Mouse (Mus musculus): ENCODE measurements around the gene Sidt1. TPM values are rescaled to one million over a fixed set of nuclear protein-coding genes. Genes with fewer than 3 reads are reported as not detected.
A peak's percentile ranks its signal among the peaks of the same experiment; 100 is the strongest.

Sidt1 gene
- total RNA-seq, 2 experiments from 2014 or later: 41.6 to 41.8 TPM

DNA sequence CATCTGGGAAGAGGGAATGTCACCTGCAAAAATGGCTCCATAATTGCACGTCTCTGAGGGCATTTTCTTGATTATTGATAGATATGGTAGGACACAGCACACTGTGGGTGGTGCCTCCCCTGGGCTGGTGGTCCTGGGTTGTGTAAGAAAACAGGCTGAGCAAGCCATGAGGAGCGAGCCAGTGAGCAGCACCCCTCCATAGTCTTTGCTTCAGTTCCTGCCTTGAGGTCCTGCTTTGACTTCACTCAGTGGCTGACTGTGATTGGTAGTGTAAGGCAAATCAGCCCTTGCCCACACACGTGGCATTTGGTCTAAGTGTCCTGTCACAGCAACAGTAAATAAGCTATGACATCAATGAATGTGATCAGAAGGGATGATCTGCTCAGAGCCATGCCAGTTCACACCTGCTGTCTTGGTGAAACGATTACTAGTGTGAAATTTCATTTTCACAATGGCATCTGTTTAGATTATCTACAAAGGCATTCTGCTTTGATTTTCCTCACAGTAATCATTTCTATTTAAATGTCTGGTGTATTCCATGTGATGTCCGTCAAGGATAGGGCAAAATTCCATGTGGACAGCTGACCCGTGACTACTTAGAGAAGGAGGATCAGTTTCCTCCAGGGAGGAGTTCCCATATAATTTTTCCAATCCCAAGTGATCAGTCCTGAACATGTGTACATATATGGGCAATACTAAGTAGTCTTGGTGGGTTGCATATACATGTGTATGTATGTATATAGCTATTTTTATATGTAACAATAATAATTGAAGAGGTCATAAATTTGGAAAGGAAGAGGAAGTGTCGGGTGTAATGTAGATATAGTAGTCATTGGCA lies 79.0 kb downstream of the Sidt1 start:
- DNase-seq (ENCODE audit: low spot score in 2 of 2): no peak

DNA sequence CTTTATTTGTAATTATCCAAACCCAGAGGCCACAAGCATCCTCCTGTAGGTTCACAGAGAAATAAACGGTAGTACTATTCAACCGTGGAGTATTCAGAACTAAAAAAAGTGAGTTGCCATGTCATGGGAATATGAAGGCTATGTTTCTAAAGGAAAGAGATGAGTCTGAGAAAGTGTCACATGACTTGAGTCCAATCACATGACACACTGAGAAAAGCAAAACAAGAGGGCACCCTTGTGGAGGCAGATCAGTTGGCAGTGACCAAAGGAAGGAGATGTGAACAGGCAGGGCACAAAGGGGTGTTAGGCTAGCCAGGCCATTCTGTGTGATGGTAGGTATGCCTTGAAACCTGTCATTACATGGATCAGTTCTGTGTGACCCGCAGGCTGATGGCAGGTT lies 80.3 kb downstream of the Sidt1 start:
- no peak for DNase-seq (ENCODE audit: low spot score in 2 of 2)

DNA sequence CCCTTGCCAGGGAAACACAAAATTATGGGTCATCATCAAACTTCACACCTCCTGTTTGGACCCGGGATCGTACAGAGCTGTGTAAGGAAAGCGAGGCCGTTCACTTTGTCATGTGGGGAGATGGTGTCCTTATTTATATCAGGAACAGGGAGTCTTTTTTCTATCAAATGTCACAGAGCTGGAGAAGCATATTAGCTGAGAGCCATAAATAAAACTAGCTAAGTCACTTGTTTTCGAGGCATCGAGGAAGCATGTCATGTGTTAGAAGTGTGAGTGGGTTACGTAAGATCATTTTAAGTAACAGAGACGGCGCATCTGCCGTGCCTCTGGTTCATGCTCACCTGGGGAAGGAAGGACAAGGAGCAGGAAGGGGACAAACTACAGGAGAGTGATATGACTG lies 83.0 kb downstream of the Sidt1 start:
- DNase-seq (ENCODE audit: low spot score in 2 of 2): no peak

DNA sequence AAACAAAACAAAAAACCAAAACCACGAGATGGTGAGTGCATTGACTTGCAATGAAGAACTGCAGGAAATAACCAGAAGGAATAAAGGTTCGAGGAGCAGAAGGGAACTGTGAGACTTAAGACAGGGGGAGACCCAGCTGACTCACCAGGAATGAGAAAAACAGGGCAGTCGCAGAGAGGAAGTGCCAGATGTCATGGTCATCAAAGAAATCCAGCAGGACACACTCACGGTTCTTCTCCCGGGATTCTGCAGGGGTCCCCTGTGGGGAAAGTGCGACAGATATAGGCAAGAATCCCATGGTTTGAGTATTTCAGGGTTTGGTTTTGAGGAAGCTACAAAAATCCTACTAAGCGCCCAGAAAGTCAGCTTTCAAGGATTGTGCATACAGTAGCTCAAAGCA lies 89.7 kb downstream of the Sidt1 start:
- no peak for DNase-seq (ENCODE audit: low spot score in 2 of 2)

DNA sequence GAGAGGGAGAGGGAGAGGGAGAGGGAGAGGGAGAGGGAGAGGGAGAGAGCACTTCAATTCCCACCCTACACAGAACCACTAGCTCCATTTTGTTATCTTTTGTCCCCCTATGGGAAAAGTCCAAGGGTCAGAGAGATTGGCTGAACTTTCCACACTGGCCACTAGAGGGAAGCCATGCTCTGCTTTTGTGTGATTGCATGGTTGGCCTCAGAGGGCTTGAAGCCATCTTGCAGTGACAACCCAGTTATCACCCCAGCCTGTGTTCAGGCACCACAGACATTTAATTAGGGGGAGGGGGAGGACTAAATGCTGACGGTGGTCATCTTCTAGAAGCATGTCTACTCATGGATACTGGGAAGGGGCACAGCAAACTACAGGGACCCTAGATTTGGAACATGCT lies 90.4 kb downstream of the Sidt1 start:
- DNase-seq (ENCODE audit: low spot score in 2 of 2): peak; percentile 68 to 76

DNA sequence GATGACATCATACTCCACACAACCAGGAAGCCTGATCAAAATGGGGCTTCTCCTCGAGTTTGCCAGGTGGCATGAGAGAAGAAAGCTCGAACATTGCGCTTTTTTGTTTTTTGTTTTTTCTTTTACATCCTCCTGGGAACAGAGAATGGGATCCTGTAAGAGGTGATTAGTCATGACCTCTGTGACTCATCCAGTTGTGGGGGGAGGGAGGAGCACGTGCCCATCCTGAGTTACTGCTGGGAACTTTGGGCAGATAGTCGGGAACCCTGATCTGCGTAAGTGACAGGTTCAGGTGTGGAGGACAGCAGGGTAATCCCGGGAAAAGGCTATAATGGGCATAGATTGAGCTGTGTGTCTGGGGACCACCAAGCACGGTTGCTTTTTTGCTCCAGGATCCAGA lies 92.6 kb downstream of the Sidt1 start:
- no peak for DNase-seq (ENCODE audit: low spot score in 2 of 2)

DNA sequence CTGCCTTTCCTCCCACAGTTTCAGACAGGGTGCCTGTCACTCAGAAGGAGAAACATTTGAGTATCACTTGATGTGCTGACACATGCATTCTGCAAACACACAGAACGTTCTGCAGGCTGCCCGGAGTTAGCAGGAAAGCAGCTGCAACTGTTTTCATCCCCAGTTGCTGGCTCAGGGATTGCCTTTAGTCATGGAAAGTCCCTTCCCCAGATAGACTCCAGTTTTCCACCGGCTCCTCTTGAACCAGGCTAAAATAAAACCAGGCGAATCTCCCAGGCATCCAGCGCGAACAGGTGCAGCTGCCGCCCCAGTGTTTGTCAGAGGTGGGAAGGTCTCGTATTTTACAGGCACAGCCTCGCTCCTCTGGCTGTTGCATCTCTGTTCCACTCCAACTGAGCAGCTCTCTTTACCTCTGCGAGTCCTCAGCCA lies 94.1 kb downstream of the Sidt1 start:
- peak; percentile 23 to 38 for DNase-seq (ENCODE audit: low spot score in 2 of 2)

DNA sequence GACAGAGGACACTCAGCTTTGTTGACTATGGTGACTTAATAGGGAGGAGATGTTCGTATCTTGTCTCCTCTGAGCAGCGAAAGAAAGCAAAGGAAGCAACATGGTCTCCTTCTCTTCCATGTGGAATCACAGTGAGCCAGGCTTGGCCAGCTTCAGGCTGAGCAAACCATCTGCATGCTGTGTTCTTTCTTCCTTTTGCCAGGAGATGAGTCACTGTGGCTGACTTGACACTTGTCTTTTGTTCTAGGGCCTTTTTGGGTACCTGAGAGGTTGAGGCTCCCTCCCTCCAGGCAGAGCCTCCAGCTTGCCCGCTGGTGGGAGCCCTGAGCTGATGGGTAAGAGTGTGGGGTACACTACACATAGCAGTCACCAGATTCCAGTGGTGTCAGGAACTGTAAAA lies 95.2 kb downstream of the Sidt1 start:
- DNase-seq (ENCODE audit: low spot score in 2 of 2): peak; percentile 24 to 32

DNA sequence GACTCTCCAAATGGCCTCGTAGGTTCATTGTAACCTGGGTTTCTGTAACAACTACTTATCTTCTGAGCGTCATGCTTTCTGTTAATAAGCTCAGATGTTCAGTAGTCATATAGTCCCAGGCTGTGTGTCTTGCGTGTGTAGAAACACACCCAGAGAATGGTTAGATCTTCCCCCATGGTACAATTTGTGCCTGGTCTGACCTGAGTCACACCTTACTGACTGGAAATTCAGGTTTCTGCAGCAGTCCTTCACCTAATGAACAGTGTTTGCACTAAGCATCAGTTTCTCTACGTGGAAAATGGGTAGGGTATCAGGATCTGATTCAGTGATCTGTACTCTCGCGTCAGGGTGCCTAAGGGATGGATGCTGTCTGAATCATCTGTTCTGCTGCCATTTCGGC lies 100.0 kb downstream of the Sidt1 start:
- DNase-seq (ENCODE audit: low spot score in 2 of 2): no peak

DNA sequence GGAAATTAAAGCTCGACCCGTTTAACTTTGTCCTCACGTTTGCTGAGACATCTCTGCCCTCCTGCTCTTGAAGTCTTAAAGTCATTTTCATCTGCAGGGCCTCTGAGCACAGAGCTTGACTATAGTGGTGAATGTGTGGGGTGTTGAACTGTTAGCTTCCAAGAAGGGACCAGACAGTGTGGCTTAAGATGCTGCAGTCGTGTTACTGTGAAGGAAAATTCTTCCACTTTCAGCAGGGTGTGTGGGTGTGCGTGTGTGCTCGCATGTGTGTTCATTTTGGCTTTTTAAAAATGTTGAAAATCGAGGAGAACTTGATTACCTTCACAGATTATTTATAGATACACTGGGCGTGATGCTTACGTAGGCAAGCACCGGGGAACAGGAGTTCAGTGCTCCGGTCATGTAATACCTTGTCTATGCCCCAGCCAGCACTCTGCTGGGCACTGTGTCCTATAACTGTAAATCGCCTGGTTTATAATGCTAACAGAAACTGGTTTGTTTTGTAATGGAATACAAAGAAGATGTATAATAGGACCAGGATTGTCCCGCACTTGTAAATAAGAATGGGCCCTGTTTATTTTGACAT lies 106.2 kb downstream of the Sidt1 start:
- DNase-seq (ENCODE audit: low spot score in 2 of 2): peak in 1 of 2 experiments; percentile 30

DNA sequence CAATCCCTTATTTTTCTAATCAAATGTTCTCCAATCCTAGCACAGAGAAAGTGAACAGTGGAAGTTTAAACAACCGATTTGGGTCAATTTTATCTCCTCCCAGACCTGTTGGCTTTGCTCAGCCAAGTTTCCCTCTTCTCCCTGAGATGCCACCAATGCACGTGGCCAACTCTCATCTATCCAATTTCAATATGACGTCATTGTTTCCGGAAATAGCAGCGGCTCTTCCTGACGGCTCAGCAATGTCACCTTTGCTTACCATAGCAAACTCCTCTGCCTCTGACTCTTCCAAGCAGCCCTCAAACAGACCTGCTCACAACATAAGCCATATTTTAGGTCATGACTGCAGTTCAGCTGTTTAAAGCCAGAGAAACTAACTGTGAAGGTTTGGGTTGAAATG lies 111.5 kb downstream of the Sidt1 start:
- DNase-seq (ENCODE audit: low spot score in 2 of 2): no peak

DNA sequence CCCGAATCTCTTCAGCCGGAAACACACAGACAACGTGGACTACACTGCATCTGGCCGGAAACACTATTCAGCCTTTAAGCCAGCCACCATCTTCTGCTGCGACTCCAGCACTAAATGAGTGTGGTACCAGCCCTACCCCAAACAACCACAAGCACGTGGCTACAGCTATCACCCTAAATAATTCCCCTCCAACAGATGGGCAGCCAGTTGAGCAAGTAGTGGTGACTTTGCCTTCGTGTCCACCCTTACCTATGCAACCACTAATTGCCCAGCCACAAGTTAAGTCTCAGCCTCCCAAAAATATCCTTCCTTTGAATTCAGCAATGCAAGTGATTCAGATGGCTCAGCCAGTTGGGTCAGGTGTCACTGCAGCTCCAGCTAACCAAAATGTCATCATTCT lies 116.6 kb downstream of the Sidt1 start:
- DNase-seq (ENCODE audit: low spot score in 2 of 2): no peak

DNA sequence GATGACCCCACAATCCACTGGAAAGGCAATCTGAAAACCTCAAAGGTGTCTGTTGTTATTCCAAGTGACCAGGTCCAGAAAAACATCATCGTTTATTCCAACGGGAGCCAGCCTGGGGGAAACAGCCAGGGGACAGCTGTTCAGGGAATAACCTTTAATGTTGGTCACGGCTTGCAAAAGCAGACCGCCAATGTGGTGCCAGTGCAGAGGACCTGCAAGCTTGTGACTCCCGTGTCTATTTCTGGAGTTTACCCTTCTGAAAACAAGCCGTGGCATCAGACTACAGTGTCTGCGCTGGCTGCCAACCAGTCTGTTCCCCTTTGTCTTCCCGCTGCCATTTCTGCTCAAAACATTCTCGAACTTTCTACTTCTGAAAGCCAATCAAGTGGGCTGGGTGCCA lies 117.5 kb downstream of the Sidt1 start:
- no peak for DNase-seq (ENCODE audit: low spot score in 2 of 2)

DNA sequence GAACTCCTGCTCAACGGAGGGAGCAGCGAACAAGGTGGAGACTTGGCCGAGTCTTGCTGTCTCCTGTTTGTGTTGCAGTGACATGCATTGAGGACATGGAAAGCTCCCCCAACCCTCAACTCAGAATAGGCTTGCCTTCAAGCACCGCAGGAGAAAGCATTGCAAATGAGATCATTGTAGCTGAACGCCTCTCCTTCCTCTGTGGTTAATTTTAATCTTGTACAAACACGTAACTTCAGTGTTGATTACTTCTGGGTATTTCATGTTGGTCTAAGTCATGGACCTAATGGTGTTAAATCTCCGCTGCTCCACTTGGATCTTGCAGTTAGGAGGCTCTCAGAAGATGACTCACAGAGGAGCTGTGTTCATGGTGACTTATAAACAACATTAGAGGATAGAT lies 120.3 kb downstream of the Sidt1 start:
- DNase-seq (ENCODE audit: low spot score in 2 of 2): no peak

DNA sequence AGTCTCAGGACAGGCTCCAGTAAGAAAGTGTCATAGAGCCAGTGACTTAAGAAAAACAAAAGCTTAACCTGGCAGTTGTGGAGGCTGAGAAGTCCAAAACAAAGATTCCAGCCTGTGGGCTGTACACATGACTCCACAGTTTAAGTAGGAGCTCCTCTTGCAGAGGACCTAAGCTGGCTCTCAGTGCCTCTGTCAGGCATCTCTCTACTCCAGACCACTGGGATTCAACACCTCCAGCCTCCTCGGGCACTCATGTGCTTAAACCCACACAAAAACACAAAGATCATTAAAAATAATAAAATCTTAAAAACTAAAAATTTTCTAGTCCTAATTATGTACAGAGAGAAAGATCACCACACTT lies 122.0 kb downstream of the Sidt1 start:
- DNase-seq (ENCODE audit: low spot score in 2 of 2): no peak

DNA sequence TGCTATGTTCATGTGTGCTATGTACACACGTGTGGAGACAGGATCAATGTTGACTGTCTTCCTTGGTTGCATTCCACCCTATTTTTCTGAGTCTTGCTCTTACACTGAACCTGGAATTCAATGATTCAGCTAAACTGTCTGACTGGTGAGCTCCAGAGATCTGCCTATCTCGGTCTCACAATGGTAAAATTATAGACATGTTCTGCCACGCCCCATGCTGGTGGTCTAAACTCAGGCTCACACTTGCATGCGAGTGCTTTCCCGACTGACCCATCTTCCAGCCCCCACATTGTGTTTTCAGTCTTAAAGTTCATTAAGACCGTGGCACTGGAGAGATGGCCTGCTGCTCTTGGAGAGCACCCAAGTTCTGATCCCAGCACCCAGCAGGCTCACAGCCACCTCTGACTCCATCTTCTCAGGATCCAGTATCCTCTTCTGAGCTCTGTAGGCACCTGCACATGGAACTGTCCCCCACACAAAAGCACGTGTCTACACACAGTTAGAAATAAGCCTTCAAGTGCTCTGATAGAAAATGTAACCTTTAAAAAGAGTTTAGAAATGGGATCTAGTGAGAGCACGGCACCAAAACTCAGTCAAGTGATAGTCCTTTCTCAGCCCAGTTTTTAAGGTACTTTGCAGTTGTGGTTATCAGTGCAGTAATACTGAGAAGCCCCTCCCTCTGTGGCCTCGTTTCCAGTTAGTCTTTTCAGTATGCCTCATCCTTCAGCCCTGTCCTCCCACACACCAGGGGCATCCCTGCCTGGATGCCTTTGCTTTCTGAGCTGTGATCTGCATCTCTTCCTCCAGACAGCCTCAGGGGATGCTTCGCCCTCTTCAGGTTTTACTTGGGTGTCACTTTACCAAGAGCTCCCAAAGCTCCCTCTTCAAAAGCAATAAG lies 122.6 kb downstream of the Sidt1 start:
- DNase-seq (ENCODE audit: low spot score in 2 of 2): no peak

DNA sequence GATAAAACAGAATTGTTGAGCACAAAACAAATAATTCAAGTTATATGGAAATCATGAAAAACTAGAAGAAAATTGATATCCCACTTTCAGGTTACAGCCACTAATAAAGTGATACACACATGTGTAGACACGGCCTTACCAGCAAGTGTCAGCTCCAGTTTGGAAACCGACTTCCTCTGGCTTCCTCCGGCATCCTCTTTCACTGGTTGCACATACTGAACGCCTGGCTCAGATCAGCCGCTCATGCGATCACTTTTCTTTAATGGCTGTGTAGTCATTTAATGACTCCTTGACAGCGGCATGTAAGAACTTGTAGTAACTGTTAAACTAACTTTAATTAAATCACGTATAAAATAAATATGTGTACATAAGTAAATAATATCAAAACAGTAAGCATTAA lies 127.0 kb downstream of the Sidt1 start:
- DNase-seq (ENCODE audit: low spot score in 2 of 2): no peak

DNA sequence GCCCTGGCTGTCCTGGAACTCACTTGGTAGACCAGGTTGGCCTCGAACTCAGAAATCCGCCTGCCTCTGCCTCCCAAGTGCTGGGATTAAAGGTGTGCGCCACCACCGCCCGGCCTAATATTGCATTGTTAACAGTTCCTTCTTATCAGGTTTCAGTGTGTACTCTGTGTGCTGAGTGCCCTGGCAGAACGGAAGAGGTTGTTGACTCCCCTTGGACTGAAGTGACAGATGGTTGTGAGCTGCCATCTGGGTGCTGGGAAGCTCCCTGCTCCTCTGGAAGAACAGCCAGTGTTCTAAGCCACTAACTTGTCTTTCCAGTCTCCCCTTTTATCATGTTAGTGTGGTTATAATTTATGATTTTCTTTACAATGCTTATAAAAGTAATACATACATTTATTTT lies 128.7 kb downstream of the Sidt1 start:
- no peak for DNase-seq (ENCODE audit: low spot score in 2 of 2)

DNA sequence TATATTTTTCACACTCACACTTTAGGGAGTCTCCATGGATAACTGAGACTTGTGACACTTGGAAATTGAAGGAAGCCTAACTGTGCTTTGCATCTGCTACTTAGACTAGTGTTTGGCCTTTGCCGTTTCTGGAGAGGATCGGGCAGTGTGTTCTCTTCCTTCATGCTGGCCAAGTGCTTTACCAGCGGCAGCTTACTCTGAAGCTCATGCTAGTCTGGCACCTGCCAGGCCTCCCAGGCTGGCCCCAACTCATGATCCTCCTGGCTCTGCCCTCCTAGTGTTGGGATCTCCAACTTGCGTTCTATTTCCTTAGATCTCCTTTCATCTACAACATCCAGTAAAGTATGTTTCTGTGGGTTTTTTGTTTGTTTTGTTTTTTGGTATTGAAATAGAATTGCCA lies 132.8 kb downstream of the Sidt1 start:
- no peak for DNase-seq (ENCODE audit: low spot score in 2 of 2)

DNA sequence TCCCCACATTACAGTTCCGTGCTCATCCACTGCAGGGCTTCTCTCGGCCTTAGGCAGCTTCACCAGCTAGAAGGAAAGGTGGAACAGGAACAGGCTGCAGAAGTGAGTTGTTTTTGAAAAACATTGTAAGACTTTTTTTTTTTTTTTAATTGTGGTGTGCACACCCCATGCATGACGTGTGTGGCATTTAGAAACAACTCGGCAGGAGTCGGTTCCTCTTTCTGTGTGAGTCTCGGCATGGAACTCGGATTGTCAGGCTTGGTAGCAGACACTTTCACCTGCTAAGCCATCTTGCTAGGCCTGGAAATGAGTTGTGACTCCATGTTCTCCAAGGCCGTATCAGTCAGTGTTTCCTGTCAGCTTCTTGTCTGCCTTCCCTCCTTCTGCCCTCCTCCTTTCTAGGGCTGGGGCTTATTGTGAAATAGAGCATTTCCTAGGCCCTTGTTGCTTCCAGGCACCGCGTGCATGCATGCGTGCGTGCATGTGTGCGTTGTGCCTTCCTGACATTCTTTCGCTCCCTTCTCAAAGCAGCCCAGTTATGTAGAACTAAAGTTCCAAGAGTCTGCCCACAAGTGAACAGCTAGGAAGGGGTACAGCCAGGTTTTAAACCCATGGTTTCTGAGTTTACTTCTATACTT lies 133.8 kb downstream of the Sidt1 start:
- no peak for DNase-seq (ENCODE audit: low spot score in 2 of 2)

DNA sequence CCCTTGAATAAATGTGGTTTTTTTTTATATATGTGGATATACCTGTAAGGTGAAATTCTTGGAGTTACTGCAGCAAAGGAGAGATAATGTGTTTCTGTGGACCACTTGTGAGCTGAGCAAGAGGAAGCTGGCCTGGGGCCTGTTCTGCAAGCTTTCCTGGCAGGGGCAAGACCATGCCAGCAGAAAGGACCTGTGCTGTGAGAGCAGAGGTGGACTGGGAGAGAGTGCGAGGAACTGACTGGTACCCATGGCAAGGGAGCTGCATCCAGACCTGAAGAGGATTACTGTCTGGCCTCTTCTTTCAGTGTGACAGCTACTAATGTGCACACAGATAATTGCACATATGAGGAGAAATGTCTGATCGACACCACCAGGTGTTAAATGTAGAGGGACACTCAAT lies 142.0 kb downstream of the Sidt1 start:
- DNase-seq (ENCODE audit: low spot score in 2 of 2): no peak

All from left cerebral cortex, adult 18-20 months (tissue).